12 mouse cellular contexts compared by ENCODE assay signal in genomic region chr13:99239741-99240140, GRCm38 (mm10). TPM values are rescaled to one million over a fixed set of nuclear protein-coding genes. Genes with fewer than 3 reads are reported as not detected.
A peak's percentile ranks its signal among the peaks of the same experiment; 100 is the strongest.
DNase-seq lines count a peak whose midpoint lies in the region; ATAC-seq lines count a peak whose summit lies in the region.
"Had no signal": no experiment of that assay in that cellular context is flagged by ENCODE, and none has a peak within 500 bp of the region (broad histone marks: within the 10 kb centered on the region; RNA-seq: fewer than 3 reads in every experiment).

No protein-coding gene starts in this region.

- H3K9me3 ChIP-seq in kidney, embryonic 16.5 days (ENCODE audit: low read length) = no peaks in the 10 kb centered on the region
- H3K9me3 ChIP-seq in embryonic facial prominence, embryonic 11.5 days (replicated peaks; ENCODE audit: control insufficient read depth, low read length) = no peaks in the 10 kb centered on the region
- H3K9me3 ChIP-seq in liver, embryonic 12.5 days (replicated peaks) = no peaks in the 10 kb centered on the region
- H3K9me3 ChIP-seq: liver, embryonic 15.5 days had no signal

- ATAC-seq in kidney, embryonic 16.5 days (ENCODE audit: low FRiP score, low TSS enrichment) = no peak
- ATAC-seq in embryonic facial prominence, embryonic 11.5 days (replicated peaks; ENCODE audit: insufficient number of reproducible peaks, low FRiP score, low TSS enrichment, low read depth) = peak; percentile 27; the same call in 1 of the 2 replicates
- no peak for ATAC-seq in liver, embryonic 12.5 days
- ATAC-seq: forebrain, embryonic 16.5 days had no signal

- no peaks in the 10 kb centered on the region for H3K27me3 ChIP-seq in kidney, embryonic 16.5 days (ENCODE audit: insufficient read depth, low read length)
- H3K27me3 ChIP-seq in embryonic facial prominence, embryonic 11.5 days (ENCODE audit: control insufficient read depth, insufficient read depth, low read length) = no peaks in the 10 kb centered on the region
- H3K27me3 ChIP-seq in liver, embryonic 12.5 days (replicated peaks) = no peaks in the 10 kb centered on the region
- H3K27me3 ChIP-seq: liver, embryonic 15.5 days had no signal

- H3K4me1 ChIP-seq in kidney, embryonic 16.5 days (ENCODE audit: insufficient read depth, low read length) = peaks cover 46% of the 10 kb centered on the region
- H3K4me1 ChIP-seq in embryonic facial prominence, embryonic 11.5 days (ENCODE audit: control insufficient read depth, insufficient read depth, low read length) = peaks cover 6% of the 10 kb centered on the region
- H3K4me1 ChIP-seq in liver, embryonic 12.5 days = peaks cover 10% of the 10 kb centered on the region; the same call in 1 of the 2 replicates

- no peak overlapping the region for H3K4me2 ChIP-seq in kidney, embryonic 16.5 days (replicated peaks; ENCODE audit: low read depth, low read length)
- no peak overlapping the region for H3K4me2 ChIP-seq in embryonic facial prominence, embryonic 11.5 days (ENCODE audit: low read depth, low read length)
- H3K4me2 ChIP-seq in liver, embryonic 12.5 days = no peak overlapping the region
- H3K4me2 ChIP-seq: liver, embryonic 15.5 days had no signal

- H3K27ac ChIP-seq in kidney, embryonic 16.5 days (ENCODE audit: low read length) = peak overlapping the region; percentile 97
- no peak overlapping the region; the same call in 1 of the 2 replicates for H3K27ac ChIP-seq in embryonic facial prominence, embryonic 11.5 days (replicated peaks; ENCODE audit: low read depth, low read length)
- H3K27ac ChIP-seq in liver, embryonic 12.5 days = peak overlapping the region; percentile 62; the same call in 1 of the 2 replicates

- no peak overlapping the region for H3K4me3 ChIP-seq in kidney, embryonic 16.5 days (ENCODE audit: low read length)
- no peak overlapping the region for H3K4me3 ChIP-seq in embryonic facial prominence, embryonic 11.5 days (ENCODE audit: low read depth, low read length)
- no peak overlapping the region for H3K4me3 ChIP-seq in liver, embryonic 12.5 days
- H3K4me3 ChIP-seq: liver, embryonic 15.5 days had no signal

- WGBS in kidney, embryonic 16.5 days = 37% methylated on average over 6 of the region's 6 CpGs
- WGBS in embryonic facial prominence, embryonic 11.5 days = 14% methylated on average over 6 of the region's 6 CpGs
- 52% methylated on average over 6 of the region's 6 CpGs for WGBS in liver, embryonic 12.5 days (ENCODE audit: insufficient replicate concordance)

- no peak for DNase-seq in kidney, adult 9 months
- peak; percentile 55 for DNase-seq in embryo, embryonic 10.5 days (ENCODE audit: low spot score)
- no peak for DNase-seq in embryonic facial prominence, embryonic 11.5 days (ENCODE audit: low spot score)
- DNase-seq in layer of hippocampus, postnatal 14 days (ENCODE audit: low spot score in 2 of 2) = no peak
- DNase-seq in urinary bladder, adult 18-20 months (ENCODE audit: low spot score in 2 of 2) = no peak
- DNase-seq: adrenal gland, adult 8-10 months; cerebellum, adult 8-10 months had no signal

- H3K36me3 ChIP-seq in kidney, embryonic 16.5 days (ENCODE audit: insufficient read depth, low read length) = no peaks in the 10 kb centered on the region
- no peaks in the 10 kb centered on the region for H3K36me3 ChIP-seq in embryonic facial prominence, embryonic 11.5 days (replicated peaks; ENCODE audit: control insufficient read depth, insufficient read depth, low read depth, low read length)
- H3K36me3 ChIP-seq in liver, embryonic 12.5 days = no peaks in the 10 kb centered on the region
- H3K36me3 ChIP-seq: liver, embryonic 15.5 days had no signal

- no peak overlapping the region for H3K9ac ChIP-seq in kidney, embryonic 16.5 days (replicated peaks; ENCODE audit: low read length)
- no peak overlapping the region for H3K9ac ChIP-seq in embryonic facial prominence, embryonic 11.5 days (replicated peaks; ENCODE audit: low read length)
- no peak overlapping the region for H3K9ac ChIP-seq in liver, embryonic 12.5 days
- H3K9ac ChIP-seq: liver, embryonic 15.5 days had no signal

RNA-seq across cellular contexts. Expression of gene Zfp366, which starts 55.1 kb away (rescaled TPM):
- 0.96 and 1.1 TPM in 2 replicates for polyA plus RNA-seq in kidney, embryonic 16.5 days (2015; fragmentation: Nextera tagmentation; extraction: Ambion mirVana)
- 0.76 and 0.81 TPM in 2 replicates for polyA plus RNA-seq in embryonic facial prominence, embryonic 11.5 days (2014; fragmentation: Nextera tagmentation; extraction: Ambion mirVana)
- 0.10 and 0.17 TPM in 2 replicates for polyA plus RNA-seq in liver, embryonic 12.5 days (2016; fragmentation: Nextera tagmentation; extraction: Ambion mirVana)
- 1 to 10 TPM; 5.1 to 7.0 TPM for total RNA-seq in layer of hippocampus, postnatal 14 days (2021)
- total RNA-seq: MEL had no signal
